Mouse (Mus musculus) frontal cortex, postnatal 25 days (tissue): ENCODE measurements around the gene Olfr186.
"Not testable (repeated sequence)": the region's sequence is repeated elsewhere in the genome, so short reads cannot be mapped to it uniquely, and the experiment has no call there.

ENCODE experiments used
- DNase-seq, 2 experiments: peaks; one replicate each; pipeline ENCODE4 v3.0.0; 2022; ENCODE audit warnings: low spot score in 2 of 2

Gene Olfr186

DNA sequence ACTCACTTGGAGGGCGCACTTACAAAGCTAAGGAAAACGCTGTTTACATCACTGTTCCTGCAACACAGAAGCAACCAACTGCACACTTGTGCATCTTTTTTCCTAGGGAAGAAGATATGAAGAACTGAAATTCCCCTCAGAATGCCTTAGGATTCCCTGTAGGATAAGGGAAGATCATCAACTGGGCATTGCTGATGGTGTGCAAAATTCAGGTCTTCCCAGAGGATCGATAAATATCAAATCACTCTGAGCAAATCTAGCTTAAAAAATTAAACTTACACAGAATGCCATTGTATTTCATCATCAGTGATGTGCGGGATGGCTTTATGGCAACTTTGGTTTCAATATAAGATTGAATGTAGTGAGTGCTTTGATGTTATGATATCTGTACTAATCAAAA is at the start of gene Olfr186:
Gene Olfr186 (minus strand): TSS at position 101 of the 400 bp plus-strand sequence.
- no peak for DNase-seq

DNA sequence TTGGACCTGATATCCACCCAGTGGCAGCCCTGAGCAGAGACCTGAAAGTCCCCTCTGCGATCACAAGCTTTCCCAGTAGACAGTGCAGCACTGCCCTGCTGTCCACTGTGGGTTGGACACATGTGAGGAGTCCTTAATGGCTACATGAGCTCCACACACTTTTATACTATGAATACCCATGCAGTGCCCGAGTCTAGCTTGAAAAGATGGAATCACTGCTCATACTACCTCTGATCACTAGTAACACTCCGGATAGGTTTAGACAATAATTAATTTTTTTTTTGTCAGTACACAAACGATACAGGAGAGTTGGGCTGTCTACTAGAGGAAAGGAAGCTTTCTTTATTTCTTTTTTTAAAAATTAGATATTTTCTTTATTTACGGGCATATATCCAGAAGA is 47.8 kb upstream of the Olfr186 start, which contains the start of gene Olfr190:
Gene Olfr190 (minus strand): TSS at position 101 of the 400 bp plus-strand sequence.
- DNase-seq = no peak

DNA sequence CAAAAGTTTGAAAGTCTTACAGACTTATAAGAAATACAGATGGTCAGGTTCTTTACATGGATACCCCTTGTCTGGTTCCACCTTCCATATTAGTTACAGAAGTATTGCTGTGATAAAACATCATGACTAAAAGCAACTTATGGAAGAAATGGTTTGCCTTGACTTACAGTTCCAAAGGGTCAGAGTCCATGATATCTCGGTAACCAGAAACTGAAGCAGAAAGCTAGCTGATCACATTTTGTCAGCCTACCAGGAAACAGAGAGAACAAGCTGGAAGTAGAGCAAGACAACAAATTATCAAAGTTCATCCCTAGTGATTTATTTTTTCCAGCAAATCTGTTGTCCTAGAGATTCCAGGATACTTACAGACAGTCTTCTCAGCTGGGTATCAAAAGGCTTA is 43.4 kb upstream of the Olfr186 start:
- no peak for DNase-seq

DNA sequence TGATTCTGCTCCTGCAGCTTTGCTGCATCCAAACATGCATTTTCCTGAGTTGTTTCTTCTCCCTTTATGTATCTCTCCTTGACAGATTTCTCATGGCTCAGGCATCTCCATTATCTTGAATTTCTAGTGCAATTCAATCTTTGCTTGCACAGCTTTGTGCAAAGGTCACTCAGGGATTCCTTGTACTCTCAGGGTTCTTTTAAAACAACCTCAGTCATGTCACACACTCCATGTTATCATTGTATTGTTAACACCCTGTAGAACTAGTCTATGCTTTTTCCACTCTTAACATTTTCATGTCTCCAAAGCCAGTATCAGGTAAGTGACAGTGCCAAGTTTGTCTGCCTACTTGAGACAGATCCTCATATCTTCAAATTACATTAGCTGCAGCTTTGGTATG is 41.7 kb upstream of the Olfr186 start:
- DNase-seq = no peak

DNA sequence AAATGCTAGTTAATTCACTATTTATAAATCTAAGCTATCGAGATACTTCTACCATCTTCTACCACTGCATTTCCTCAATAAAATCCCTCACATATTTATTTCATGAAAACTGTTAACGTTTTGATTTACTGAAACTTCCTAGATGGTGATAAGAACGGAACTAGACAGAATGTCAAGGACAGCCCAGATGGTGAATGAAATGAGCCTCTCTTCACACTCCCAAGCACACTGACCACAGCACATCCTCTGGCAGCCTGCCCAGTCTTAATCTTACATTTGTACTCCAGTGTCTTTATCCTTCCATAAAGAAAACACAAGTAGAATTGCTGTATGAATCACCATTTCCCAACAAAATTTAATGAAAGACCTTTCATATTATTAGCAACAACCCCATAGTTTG is 32.3 kb upstream of the Olfr186 start:
- not testable (repeated sequence) for DNase-seq

DNA sequence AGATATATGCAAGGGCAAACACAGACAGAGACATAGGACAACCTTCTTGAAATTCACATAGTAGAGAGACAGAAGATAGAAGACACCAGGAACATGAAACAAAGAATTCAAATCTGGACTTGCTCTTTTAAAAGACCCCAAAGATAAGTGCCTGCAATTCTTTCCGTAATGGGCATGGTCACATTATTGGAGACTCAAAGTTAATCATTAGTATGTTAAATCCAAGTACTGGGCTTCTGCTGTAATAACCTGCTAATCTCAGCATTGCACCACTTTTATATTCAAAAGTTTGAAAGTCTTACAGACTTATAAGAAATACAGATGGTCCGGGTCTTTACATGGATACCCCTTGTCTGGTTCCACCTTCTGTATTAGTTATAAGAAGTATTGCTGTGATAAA is 19.2 kb upstream of the Olfr186 start:
- not testable (repeated sequence) for DNase-seq

DNA sequence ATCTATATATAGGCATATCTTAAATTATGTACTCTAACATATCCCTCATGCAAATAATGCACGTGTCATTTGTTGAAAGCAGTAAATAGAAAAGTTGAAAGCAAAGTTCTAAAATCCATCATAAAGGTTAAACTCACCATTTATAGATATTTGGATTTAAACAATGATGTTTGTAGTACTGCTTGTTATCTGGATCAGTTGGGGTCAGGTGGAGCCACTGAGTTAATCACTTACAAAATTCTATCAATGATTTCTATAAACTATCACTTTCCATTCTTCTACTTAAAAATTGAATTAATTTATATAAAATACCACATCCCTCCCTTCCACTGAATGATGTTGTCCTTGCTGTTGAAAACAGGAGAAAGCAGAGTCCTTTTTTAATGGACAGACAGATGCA is 18.8 kb upstream of the Olfr186 start:
- DNase-seq = no peak

DNA sequence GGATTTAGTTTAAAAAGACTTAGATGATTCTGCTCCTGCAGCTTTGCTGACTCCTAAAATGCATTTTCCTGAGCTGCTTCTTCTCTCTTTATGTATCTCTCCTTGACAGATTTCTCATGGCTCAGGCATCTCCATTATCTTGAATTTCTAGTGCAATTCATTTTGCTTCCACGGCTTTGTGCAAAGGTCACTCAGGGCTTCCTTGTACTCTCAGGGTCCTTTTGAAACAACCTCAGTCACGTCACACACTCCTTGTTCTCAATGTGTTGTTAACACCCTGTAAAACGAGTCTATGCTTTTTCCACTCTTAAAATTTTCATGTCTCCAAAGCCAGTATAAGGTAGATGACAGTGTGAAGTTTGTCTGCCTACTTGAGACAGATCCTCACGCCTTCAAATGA is 17.5 kb upstream of the Olfr186 start:
- DNase-seq = no peak

DNA sequence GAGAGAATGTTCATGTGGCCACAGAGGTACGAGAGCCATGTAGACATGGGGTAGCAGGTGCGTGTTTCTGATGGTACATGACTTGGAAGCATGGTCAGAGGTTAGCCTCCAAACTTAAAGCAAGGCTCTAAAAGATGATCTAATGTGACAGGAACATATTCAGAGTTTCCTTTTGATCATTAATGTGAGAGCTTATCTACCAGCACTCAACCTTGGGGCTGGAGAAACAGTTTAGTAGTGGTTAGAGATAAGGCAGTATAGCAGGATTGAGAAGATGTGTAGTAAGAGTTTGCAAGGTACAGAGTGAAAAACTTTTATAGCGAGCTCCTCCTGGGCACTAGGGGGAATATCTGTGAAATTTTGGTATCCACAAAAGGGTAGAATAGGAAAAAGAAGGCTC is 15.7 kb upstream of the Olfr186 start:
- DNase-seq = no peak

DNA sequence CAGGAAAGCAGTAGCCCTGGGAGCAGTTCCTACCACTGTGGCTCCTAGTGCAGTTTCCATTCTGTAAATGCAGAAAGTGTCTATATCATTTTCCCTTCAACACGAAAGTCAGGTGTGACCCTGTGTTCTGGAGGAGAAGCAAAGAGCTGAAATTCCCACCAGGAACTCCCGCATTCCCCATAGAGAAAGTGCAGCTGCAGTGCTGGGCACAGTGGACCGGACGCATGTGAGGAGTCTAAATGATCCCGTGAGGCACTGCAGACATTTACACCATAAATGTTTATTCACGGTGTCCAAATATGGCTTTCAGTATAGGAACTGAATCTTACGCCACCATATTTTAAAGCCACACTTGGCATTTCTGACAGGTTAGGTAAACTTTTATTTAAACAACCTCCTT is 9.6 kb upstream of the Olfr186 start, which contains the start of gene Olfr187:
Gene Olfr187 (minus strand): TSS at position 58 of the 400 bp plus-strand sequence.
- DNase-seq = no peak

DNA sequence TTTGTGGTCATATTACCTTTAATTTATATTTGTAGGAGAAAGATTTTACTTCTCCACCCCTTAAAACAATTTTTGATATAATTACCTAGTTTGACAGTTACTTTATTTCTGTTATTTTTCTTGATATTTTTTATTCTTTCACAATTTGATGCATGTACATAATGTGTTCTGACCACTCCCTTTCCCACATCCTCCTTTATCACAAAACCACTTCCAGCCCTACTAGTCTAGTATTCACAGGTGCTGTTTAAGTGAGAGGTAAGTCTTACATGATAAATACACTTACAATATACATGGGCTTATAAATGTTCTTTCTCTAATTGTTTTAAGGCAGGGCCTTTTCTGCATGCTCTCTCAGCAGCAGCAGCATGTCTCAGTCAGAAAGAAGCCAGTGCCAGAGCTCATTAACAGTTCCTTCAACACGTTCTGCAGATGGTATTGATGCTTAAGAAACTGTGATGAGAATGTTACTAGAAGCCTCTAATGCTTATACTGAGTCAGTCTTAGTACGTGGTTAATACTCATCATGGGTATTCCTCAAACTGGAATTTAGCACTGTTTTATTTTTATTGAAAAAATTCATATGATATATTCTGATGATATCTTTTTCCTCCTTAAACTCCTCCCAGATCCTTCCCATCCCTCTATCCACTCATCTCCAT is 16.6 kb downstream of the Olfr186 start:
- no peak for DNase-seq

DNA sequence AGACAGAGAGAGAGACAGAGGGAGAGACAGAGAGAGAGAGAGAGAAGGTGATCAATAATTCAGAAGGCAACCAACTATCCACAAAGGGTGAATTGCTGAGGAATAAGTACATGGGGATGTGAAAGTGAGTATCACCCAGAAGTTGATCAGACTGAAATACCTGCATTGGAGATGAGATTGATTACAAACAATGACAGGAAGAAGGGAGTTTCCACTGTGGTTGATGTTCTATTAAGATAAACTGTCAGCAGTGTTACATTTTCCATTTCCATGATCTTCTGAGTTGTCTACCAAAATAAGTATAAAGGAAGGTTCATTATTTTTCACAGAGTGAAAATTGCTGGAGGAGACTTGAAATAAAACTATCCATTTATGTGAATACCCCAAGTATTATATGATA is 22.9 kb downstream of the Olfr186 start:
- DNase-seq = no peak

DNA sequence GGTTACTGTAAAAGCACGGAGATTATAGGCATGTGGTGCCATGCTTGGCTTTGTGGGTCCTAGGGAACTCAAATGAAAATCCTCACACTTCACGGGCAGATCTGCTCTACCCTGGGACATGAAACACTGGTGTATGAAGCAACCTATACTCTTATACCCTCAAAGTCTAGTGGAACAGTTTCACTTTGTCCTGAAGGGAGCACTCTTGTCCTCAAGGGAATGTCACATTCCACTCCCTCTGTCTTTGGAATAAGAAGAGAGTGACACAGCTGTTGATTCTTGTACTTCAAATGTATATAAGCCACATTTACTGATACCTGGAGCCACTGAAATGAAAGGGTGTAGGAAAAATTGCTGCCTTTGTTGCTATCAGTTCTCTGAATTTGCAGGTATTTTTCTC is 35.0 kb downstream of the Olfr186 start, which contains the start of gene Olfr183:
Gene Olfr183 (plus strand): TSS at position 301 of the 400 bp plus-strand sequence.
- no peak for DNase-seq
